Mouse (Mus musculus): Measurements from ENCODE around the gene Trim33.

Trim33 gene

GRCm38 (mm10) chr3:103279182-103280149 lies at the start of gene Trim33:
Gene Trim33 (plus strand): TSS chr3:103279293.
- peak; percentile 85 for DNase-seq (ENCODE audit: low spot score)

DNA sequence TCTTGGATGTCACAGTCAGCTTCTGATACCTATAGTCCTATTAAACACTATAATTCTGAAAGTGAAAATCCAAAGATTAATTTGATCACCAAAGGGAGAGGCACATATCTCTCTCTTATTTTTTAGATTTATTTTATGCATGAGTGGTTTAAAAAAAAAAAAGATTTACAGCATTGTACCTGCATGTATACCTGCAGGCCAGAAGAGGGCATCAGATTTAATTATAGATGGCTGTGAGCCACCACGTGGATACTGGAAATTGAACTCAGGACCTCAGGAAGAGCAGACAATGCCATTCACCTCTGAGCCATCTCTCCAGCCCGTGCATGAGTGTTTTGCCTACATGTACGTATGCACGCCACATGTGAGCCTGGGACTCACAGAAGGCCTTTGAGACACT lies 46.7 kb upstream of the Trim33 start:
- DNase-seq (ENCODE audit: low spot score): no peak

- DNase-seq (ENCODE audit: low spot score): peak; percentile 24
These were observed 37.6 kb upstream of the Trim33 start for GRCm38 (mm10) chr3:103241524-103241923.

GRCm38 (mm10) chr3:103242156-103242555 lies 36.9 kb upstream of the Trim33 start:
- DNase-seq (ENCODE audit: low spot score): no peak

DNA sequence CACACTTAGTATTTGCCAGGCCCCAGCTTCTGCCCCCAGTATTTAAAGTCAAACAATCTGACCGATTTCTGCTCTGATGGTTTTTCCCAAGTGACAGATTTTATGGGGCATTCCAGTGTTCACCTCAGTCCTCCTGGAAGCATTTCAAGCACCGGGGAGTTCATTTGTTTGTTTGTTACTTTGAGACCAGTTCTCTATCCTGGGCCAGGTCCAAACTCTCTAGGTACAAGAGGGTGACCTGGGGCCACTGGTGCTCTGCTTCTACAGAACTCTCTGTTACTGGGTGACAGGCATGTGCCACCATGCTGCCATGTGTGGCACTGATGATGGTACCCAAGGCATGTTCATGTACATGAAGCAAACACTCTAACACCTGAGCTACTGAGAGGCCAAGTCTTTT lies 35.6 kb upstream of the Trim33 start:
- no peak for DNase-seq (ENCODE audit: low spot score)

GRCm38 (mm10) chr3:103246627-103247260 lies 32.3 kb upstream of the Trim33 start:
- no peak for DNase-seq (ENCODE audit: low spot score)

DNA sequence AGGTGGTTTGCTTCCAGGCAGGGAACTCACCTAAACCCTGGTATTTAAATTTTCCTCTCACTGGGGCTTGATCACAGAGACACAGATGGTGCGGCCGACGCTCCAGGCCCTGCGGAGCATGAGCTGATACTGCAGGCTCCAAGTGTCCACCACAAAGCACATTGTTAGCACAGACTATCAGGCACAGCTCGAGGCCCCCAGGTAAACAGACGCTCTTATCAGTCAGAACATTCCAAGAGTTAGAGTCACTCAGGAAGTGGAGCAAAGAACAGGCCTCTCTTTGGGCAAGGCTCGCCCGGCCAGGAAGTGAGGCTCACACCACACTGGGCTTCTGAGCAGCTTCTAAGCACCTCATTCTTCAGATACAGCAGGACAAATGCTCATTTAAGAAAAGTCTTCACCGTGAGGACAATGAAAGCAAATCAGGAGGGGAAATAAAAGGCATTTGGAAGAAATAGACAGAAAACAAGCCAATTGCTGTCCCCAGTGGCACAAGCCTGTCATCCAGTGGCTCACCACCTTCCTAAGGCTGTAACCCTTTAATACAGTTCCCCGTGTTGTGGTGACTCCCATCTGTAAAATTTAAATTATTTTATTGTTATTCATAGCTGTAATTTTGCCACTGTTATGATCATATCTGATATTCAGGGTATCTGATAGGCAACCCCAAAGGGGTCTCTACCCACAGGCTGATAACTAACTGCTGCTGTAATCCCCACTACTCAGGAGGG lies 22.8 kb upstream of the Trim33 start:
- no peak for DNase-seq (ENCODE audit: low spot score)

GRCm38 (mm10) chr3:103262802-103263417 lies 16.2 kb upstream of the Trim33 start:
- DNase-seq (ENCODE audit: low spot score): no peak

DNA sequence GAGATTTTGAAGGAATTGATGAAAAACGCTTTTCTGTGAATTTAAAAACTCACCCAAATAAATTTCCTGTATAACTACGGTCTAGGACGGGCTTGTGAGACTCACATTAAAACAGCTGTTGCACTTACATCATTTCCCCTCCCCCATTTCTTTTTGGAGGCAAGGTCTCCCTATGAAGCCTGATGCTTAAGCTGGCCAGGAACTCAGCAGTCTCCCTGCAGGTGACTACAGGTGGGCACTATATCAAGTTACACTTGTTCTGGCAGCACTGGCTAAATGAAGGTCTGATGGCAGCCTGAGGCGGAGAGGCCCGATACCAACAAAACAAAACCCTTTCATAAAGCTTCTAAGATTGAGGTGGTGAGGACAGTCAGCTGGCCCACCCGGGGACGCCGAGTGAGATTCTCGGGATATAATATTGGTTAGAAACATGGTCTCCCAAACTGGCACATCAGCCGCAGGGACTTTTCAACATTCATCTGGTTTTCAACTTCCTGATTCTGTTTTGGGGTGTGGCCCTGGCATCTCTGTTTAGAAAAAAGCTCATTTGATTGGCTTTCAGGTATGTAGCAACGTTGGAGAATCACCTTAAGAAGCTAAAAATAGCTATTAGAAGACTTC lies 422 bp upstream of the Trim33 start:
- peak; percentile 33 for DNase-seq (ENCODE audit: low spot score)

DNA sequence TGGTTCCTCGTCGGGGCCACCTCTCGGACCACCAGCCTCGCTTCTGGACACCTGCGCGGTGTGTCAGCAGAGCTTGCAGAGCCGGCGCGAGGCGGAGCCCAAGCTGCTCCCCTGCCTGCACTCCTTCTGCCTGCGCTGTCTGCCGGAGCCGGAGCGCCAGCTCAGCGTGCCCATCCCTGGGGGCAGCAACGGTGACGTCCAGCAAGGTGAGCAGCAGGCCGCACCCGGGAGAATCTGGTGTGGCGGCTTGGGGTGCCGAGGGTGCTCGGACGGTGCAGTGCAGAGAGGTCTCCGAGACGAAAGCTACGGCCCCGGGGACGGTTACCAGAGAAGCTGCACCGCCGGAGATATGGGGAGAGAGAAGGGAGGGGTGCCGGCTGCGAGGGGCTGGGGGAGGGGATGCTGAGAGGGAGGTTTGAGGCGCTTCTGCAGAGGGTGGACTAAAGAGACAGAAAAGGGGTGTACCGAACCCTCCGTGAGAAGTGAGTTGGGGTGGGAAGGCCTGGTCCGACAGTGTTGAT lies 1.2 kb downstream of the Trim33 start:
- DNase-seq (ENCODE audit: low spot score): peak; percentile 32

- DNase-seq (ENCODE audit: low spot score): no peak
These were observed 1.8 kb downstream of the Trim33 start for GRCm38 (mm10) chr3:103280875-103281274.

GRCm38 (mm10) chr3:103288761-103289160 lies 9.7 kb downstream of the Trim33 start:
- DNase-seq (ENCODE audit: low spot score): no peak

GRCm38 (mm10) chr3:103291087-103291486 lies 12.0 kb downstream of the Trim33 start:
- DNase-seq (ENCODE audit: low spot score): no peak

GRCm38 (mm10) chr3:103305411-103305982 lies 26.4 kb downstream of the Trim33 start:
- no peak for DNase-seq (ENCODE audit: low spot score)

DNA sequence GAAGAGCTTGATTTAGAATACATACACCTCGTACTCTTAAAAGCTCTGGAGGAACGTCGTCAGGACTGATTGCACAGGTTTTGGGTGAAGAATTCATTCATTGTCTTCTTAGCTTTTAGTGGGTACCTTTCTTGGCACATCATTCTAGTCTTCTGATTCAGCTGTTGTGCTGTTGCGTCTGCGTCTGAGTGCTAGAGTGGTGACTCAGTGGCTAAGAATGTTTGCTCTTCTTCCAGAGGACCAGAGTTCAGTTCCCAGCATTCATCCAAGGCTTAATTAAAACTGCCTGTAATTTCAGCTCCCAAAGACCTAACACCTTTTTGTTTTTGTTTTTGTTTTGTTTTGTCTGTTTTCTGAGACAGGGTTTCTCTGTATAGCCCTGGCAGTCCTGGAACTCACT lies 30.2 kb downstream of the Trim33 start:
- no peak for DNase-seq (ENCODE audit: low spot score)

DNA sequence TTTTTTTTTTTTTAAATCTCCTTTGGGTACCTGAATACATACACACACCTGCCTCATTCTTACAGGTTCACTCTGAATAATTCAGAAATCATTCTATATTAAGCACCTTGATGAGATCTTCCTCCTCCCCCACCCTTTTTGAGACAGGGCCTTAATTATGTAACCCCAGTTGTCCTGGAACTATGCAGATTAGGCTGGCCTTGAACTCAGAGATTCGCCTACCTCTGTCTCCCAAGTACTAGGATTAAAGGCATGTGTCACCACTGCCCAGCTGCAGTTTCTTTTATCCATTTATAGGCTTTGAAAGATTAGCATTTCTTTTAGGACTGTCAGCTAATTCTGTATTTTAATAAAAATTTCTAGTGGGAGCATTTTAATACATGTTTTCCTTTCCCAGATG lies 30.7 kb downstream of the Trim33 start:
- no peak for DNase-seq (ENCODE audit: low spot score)

DNA sequence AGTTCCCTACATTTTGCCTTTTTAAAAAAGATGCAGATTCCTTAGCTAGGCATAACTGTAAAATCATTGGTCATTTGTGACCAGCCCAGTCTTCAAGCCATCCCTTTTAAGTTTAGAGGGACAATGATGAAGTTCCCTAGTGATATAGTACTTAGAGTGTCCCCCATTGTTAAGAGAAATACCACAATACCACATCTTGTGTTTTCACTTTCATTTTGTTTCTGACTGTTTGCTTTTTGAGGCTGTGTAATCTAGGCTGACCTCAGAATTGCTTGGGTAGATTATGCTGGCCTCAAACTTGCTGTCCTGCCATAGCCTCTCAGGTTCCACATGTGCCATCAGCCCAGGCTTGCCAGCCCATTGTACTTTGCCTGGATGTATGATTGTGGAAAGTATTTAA lies 35.2 kb downstream of the Trim33 start:
- no peak for DNase-seq (ENCODE audit: low spot score)

DNA sequence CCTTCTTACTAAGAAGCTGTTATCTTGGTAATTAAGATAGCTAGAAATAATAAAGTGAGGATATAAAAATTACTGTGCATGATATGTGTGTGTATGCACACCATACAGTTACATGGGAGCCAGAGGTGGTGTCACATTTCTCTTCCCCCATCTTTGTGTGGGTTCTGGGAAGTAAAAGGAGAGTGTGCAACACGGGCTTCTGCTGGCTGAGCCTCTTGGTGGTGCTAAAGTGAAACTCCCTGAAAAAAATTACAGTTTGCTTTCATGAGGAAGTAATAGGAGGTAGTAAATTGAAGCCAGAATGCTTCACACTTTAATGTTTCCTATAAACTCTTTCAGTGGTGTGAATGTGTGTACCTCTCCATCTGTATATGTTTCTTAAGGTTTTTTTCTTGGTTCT lies 56.3 kb downstream of the Trim33 start:
- no peak for DNase-seq (ENCODE audit: low spot score)

- DNase-seq (ENCODE audit: low spot score): no peak
These were observed 67.6 kb downstream of the Trim33 start for GRCm38 (mm10) chr3:103346658-103347057.

GRCm38 (mm10) chr3:103353518-103353917 lies 74.4 kb downstream of the Trim33 start:
- no peak for DNase-seq (ENCODE audit: low spot score)

GRCm38 (mm10) chr3:103354041-103354440 lies 74.9 kb downstream of the Trim33 start:
- DNase-seq (ENCODE audit: low spot score): no peak
